Mouse (Mus musculus): ENCODE results near the gene Ncbp3.

- TF ChIP-seq CTCF (conservative IDR thresholded peaks at IDR 0.05 in 1 of 2, IDR thresholded peaks at IDR 0.05 in 1 of 2; ENCODE audit: low read depth in 2 of 2, low read length in 2 of 2) (no peak), POLR2A (IDR thresholded peaks at IDR 0.05; ENCODE audit: low read depth, low read length) (no peak), USF1 (IDR thresholded peaks at IDR 0.05; ENCODE audit: low read depth, low read length) (no peak), MAX (IDR thresholded peaks at IDR 0.05; ENCODE audit: low read length) (no peak), EP300 (IDR thresholded peaks at IDR 0.05; ENCODE audit: low read length) (no peak), BHLHE40 (IDR thresholded peaks at IDR 0.05; ENCODE audit: low read depth, low read length) (no peak), GABPA (IDR thresholded peaks at IDR 0.05; ENCODE audit: insufficient replicate concordance, low read depth, low read length) (no peak), JUND (conservative IDR thresholded peaks at IDR 0.05; ENCODE audit: low read depth, low read length) (no peak), SMC3 (IDR thresholded peaks at IDR 0.05; ENCODE audit: low read depth, low read length) (no peak), POLR2AphosphoS2 (IDR thresholded peaks at IDR 0.05; ENCODE audit: low read depth, low read length) (no peak)
These were observed 32.7 kb upstream of the Ncbp3 start for GRCm38 (mm10) chr11:73014831-73015344.

Measured in CH12.LX (cell line).